Mouse (Mus musculus) c-Kit-positive CD71-positive TER-119-positive erythroid progenitor cells, embryonic 14.5 days (primary cell): ENCODE results near the gene Gpr19.
A peak's percentile ranks its signal among the peaks of the same experiment; 100 is the strongest.

Source experiments
- DNase-seq: peaks from one replicate; pipeline ENCODE4 v3.0.0-alpha.2; 2013; ENCODE audit warnings: low spot score

Gene Gpr19

GRCm38 (mm10) chr6:134887008-134887407 is 11.4 kb downstream of the Gpr19 start:
- no peak for DNase-seq

GRCm38 (mm10) chr6:134886475-134886874 is 11.9 kb downstream of the Gpr19 start:
- DNase-seq = no peak

- no peak for DNase-seq
Observed at GRCm38 (mm10) chr6:134885515-134885914, 12.9 kb downstream of the Gpr19 start.

- DNase-seq = no peak
Observed at GRCm38 (mm10) chr6:134883661-134884060, 14.7 kb downstream of the Gpr19 start.

- no peak for DNase-seq
Observed at GRCm38 (mm10) chr6:134880046-134880445, 18.3 kb downstream of the Gpr19 start.

GRCm38 (mm10) chr6:134879556-134879955 is 18.8 kb downstream of the Gpr19 start:
- no peak for DNase-seq

GRCm38 (mm10) chr6:134877892-134878291 is 20.5 kb downstream of the Gpr19 start:
- no peak for DNase-seq

GRCm38 (mm10) chr6:134877276-134877675 is 21.1 kb downstream of the Gpr19 start:
- DNase-seq = no peak

GRCm38 (mm10) chr6:134876795-134877194 is 21.6 kb downstream of the Gpr19 start:
- DNase-seq = no peak

GRCm38 (mm10) chr6:134873018-134873417 is 25.4 kb downstream of the Gpr19 start:
- DNase-seq = no peak

- no peak for DNase-seq
Observed at GRCm38 (mm10) chr6:134872236-134872635, 26.1 kb downstream of the Gpr19 start.

- no peak for DNase-seq
Observed at GRCm38 (mm10) chr6:134870887-134871286, 27.5 kb downstream of the Gpr19 start.

- DNase-seq = no peak
Observed at GRCm38 (mm10) chr6:134870209-134870742, 28.1 kb downstream of the Gpr19 start.

GRCm38 (mm10) chr6:134867325-134867724 is 31.1 kb downstream of the Gpr19 start:
- DNase-seq = peak; percentile 51

GRCm38 (mm10) chr6:134866113-134866512 is 32.3 kb downstream of the Gpr19 start:
- no peak for DNase-seq

GRCm38 (mm10) chr6:134863146-134863545 is 35.2 kb downstream of the Gpr19 start:
- DNase-seq = peak; percentile 69

- no peak for DNase-seq
Observed at GRCm38 (mm10) chr6:134862671-134863104, 35.7 kb downstream of the Gpr19 start.

GRCm38 (mm10) chr6:134861386-134861785 is 37.0 kb downstream of the Gpr19 start:
- no peak for DNase-seq

- DNase-seq = no peak
Observed at GRCm38 (mm10) chr6:134860275-134860674, 38.1 kb downstream of the Gpr19 start.

- DNase-seq = no peak
Observed at GRCm38 (mm10) chr6:134859021-134859420, 39.4 kb downstream of the Gpr19 start.

- no peak for DNase-seq
Observed at GRCm38 (mm10) chr6:134855926-134856325, 42.5 kb downstream of the Gpr19 start.

GRCm38 (mm10) chr6:134854782-134855181 is 43.6 kb downstream of the Gpr19 start:
- DNase-seq = no peak

- DNase-seq = no peak
Observed at GRCm38 (mm10) chr6:134849985-134850384, 48.4 kb downstream of the Gpr19 start.

- DNase-seq = no peak
Observed at GRCm38 (mm10) chr6:134849461-134849860, 48.9 kb downstream of the Gpr19 start.
